Mouse (Mus musculus): ENCODE results near the gene C9. TPM values are rescaled to one million over a fixed set of nuclear protein-coding genes. Genes with fewer than 3 reads are reported as not detected.

The C9 gene
- polyA plus RNA-seq, 1 experiment from 2014 or later: 1.2 TPM

DNA sequence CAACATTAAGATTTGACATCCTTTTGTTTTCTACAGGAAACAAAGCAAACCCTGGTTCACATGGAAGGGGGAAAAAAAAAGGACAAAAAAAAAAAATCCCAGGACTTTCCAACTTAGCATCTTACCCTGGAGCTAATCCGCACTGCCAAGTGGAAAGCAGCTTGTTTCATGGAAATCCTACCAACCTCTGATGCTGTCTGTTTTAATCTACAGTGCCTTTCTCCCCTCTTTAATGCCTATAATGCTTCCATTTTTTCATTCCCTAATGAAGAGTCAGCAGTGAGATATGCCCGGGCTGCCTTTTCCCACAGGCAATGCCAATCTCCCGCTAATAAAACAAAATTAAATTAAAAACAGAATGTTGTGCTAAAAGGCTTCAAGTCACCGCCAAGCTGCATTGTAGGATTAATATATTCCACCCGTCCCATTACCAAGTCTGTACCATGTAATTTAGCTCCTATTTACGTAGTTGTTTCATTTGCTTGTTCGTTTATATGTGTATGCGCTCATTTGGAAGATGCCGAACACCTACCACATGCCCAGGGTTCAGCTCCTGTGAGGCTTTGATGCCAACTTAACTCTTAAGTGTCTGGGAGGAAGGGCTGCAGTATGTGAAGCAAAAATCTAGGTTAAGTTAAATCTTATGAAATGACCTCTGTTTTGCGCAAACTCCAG lies 53.4 kb downstream of the C9 start:
- no peaks in the 10 kb centered on the region for H3K36me3 ChIP-seq (ENCODE audit: control insufficient read depth, insufficient read depth, low read length)
- no peak overlapping the region for H3K4me2 ChIP-seq (ENCODE audit: low read length)
- H3K27me3 ChIP-seq (replicated peaks; ENCODE audit: control insufficient read depth, insufficient read depth, low read length): no peaks in the 10 kb centered on the region
- DNase-seq (ENCODE audit: low spot score) (no peak), ATAC-seq (replicated peaks; ENCODE audit: low FRiP score, low TSS enrichment, low read depth) (no peak)
- no peaks in the 10 kb centered on the region for H3K4me1 ChIP-seq (replicated peaks; ENCODE audit: control insufficient read depth, insufficient read depth, low read length)
- H3K4me3 ChIP-seq (ENCODE audit: low read depth, low read length): no peak overlapping the region
- H3K9ac ChIP-seq (ENCODE audit: low read length): no peak overlapping the region
- no peak overlapping the region for H3K27ac ChIP-seq (ENCODE audit: low read depth)
- WGBS: 87% methylated on average over 10 of the region's 10 CpGs
- H3K9me3 ChIP-seq (ENCODE audit: control insufficient read depth, low read length): no peaks in the 10 kb centered on the region

DNA sequence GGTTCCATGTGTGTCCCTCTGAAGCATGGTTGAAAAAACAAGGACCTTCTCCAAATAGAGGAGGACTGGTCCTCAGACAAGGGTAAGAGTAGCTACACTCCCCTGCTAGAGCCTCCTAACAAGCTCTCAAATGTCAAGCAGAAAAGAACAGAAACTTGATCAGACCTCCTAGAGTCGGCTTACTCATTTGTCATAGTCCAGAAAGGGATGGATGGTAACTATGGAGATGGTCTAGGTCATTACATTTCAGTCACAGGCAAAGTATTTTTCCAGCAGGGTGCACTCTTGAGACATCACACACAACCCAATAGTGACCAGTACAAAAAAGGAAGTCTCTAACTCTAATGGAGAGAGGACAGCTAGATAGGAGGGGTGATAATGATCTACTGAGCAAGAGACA lies 55.7 kb downstream of the C9 start:
- Histone ChIP-seq H3K9me3 (ENCODE audit: control insufficient read depth, low read length) (no peaks in the 10 kb centered on the region), H3K27ac (ENCODE audit: low read depth) (no peak overlapping the region), H3K36me3 (ENCODE audit: control insufficient read depth, insufficient read depth, low read length) (no peaks in the 10 kb centered on the region), H3K4me2 (ENCODE audit: low read length) (no peak overlapping the region), H3K4me3 (ENCODE audit: low read depth, low read length) (no peak overlapping the region), H3K27me3 (replicated peaks; ENCODE audit: control insufficient read depth, insufficient read depth, low read length) (no peaks in the 10 kb centered on the region), H3K4me1 (replicated peaks; ENCODE audit: control insufficient read depth, insufficient read depth, low read length) (no peaks in the 10 kb centered on the region), H3K9ac (ENCODE audit: low read length) (no peak overlapping the region)
- 50% methylated on average over 1 of the region's 1 CpGs for WGBS
- ATAC-seq (replicated peaks; ENCODE audit: low FRiP score, low TSS enrichment, low read depth): no peak
- no peak for DNase-seq (ENCODE audit: low spot score)

DNA sequence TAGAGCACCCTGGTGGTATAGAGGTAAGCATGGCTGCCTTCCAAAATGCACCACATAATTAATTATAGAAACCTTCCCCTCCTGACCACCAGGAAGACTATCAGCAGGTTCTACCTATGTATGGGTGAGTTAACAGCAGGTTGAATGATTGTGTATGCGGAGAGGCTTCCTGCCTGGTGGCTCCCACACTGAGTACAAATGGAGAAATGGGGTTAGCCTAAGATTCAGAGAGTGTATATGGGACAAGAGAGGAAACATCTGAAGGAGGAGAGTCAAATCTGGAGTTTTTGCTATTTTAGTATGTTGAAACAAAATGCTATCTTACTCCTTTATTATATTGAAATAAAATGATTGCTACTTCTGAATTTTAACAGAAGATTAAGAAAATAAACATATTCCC lies 72.4 kb downstream of the C9 start:
- ATAC-seq (replicated peaks; ENCODE audit: low FRiP score, low TSS enrichment, low read depth) (no peak), DNase-seq (ENCODE audit: low spot score) (no peak)
- no peaks in the 10 kb centered on the region for H3K4me1 ChIP-seq (replicated peaks; ENCODE audit: control insufficient read depth, insufficient read depth, low read length)
- H3K4me3 ChIP-seq (ENCODE audit: low read depth, low read length): no peak overlapping the region
- H3K9ac ChIP-seq (ENCODE audit: low read length): no peak overlapping the region
- 93% methylated on average over 1 of the region's 1 CpGs for WGBS
- H3K4me2 ChIP-seq (ENCODE audit: low read length): no peak overlapping the region
- H3K27me3 ChIP-seq (replicated peaks; ENCODE audit: control insufficient read depth, insufficient read depth, low read length): no peaks in the 10 kb centered on the region
- no peaks in the 10 kb centered on the region for H3K36me3 ChIP-seq (ENCODE audit: control insufficient read depth, insufficient read depth, low read length)
- H3K9me3 ChIP-seq (ENCODE audit: control insufficient read depth, low read length): no peaks in the 10 kb centered on the region
- no peak overlapping the region for H3K27ac ChIP-seq (ENCODE audit: low read depth)

DNA sequence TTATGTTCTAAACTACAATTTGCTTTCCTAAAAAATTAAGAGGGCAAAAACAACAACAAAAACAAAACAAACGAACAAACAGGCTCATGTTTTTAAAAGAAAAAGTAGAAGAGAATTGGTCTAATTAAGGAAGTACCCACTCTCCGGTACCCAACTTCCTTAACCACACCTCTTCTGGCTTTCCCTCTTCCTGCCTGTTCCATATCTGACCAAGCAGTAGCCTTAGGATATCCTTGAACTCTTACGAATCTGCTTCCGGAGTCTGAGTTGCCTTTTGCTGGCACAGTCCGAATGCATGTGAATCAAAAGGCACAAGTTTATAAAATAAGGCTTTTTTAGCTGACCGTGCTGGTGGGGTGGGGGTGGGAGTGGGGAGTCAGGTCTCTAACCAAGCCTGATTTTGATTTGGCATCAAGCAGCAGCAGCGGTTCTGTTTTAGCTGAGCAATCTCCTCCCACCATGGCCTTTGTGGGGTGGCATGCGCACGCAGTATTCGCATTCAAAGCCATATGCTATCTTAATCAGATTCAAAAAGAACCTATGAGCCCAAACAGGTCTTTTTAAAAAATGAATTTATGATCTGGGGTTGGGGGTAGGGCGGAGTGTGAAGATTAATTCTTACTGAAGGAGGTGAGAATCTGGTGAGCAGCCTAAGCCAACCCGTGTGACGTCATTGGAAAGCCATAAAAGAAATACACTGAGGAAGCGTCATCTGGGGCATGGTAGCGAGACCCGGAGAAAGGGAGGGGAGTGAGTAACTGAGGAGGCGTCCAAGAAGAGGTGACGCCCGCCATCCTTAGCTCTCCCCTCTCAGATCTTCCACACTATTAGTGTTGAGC lies 74.5 kb downstream of the C9 start:
- Histone ChIP-seq H3K4me3 (ENCODE audit: low read depth, low read length) (no peak overlapping the region), H3K27me3 (replicated peaks; ENCODE audit: control insufficient read depth, insufficient read depth, low read length) (no peaks in the 10 kb centered on the region), H3K9me3 (ENCODE audit: control insufficient read depth, low read length) (no peaks in the 10 kb centered on the region), H3K36me3 (ENCODE audit: control insufficient read depth, insufficient read depth, low read length) (no peaks in the 10 kb centered on the region), H3K9ac (ENCODE audit: low read length) (no peak overlapping the region), H3K4me1 (replicated peaks; ENCODE audit: control insufficient read depth, insufficient read depth, low read length) (no peaks in the 10 kb centered on the region), H3K27ac (ENCODE audit: low read depth) (no peak overlapping the region), H3K4me2 (ENCODE audit: low read length) (no peak overlapping the region)
- 86% methylated on average over 19 of the region's 19 CpGs for WGBS
- DNase-seq (ENCODE audit: low spot score) (no peak), ATAC-seq (replicated peaks; ENCODE audit: low FRiP score, low TSS enrichment, low read depth) (no peak)

DNA sequence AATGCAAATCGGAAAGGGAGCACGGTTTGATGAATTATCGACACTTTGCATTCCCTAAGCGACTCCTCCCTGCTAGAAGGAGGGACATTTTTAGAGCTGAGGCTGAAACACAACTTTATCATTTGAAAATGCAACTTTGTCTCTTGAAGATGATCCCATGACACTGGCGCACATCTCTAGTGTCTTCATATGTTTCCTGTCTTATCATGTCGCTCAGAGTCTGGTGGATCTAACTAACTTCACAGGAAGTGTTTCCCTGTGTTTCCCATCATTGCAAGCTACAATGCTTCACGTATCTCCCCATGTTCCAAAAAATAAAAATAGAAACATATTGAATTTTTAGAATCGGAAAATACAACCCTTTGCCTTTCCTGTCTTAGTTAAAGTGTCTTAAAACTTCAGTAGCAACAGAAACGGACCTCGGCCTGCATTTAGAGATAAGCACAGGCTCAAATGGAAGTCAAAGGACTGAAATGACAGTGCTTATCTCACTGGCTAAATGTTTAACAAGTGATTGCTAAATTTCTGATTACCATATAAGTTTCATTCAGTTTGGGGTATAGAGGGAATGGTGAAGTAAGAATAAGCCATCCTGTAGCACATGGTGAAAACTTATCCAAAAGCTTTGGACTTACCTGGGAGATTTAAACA lies 75.5 kb downstream of the C9 start:
- WGBS: 67% methylated on average over 10 of the region's 10 CpGs

DNA sequence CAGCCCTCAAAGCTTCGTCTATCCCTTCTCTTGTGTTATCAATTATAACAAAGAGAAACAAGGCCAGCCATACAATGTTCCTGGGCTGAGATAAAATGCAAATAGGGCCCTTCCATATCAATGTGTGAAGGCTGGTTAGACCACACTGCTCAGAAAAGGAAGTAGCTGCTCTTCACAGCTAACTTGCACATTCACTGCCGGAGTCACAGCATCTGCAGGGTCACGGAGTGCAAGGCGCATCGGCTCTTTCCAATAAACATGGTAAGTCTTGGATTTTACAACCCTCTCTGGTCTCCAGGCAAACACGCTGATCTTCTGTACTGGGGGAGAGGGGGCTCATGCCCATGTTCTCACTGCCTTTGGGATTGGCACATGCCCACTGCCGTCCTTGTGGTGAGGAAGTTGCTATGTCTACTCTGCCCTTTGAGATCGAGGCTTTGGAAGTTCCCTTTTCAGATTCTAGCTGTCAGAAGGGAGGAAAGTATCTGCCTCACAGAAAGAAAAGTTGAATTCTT lies 77.6 kb downstream of the C9 start, which contains the start of gene Fyb:
Gene Fyb, plus strand, starts transcription at position 201 of the 515 bp plus-strand sequence.
- Histone ChIP-seq H3K27me3 (replicated peaks; ENCODE audit: control insufficient read depth, insufficient read depth, low read length) (no peaks in the 10 kb centered on the region), H3K9me3 (ENCODE audit: control insufficient read depth, low read length) (no peaks in the 10 kb centered on the region), H3K4me1 (replicated peaks; ENCODE audit: control insufficient read depth, insufficient read depth, low read length) (no peaks in the 10 kb centered on the region), H3K9ac (ENCODE audit: low read length) (no peak within 1 kb of the TSS), H3K36me3 (ENCODE audit: control insufficient read depth, insufficient read depth, low read length) (no peaks in the 10 kb centered on the region), H3K4me2 (ENCODE audit: low read length) (no peak within 1 kb of the TSS), H3K4me3 (ENCODE audit: low read depth, low read length) (no peak within 1 kb of the TSS), H3K27ac (ENCODE audit: low read depth) (no peak within 1 kb of the TSS)
- WGBS: 61% methylated on average over 8 of the region's 8 CpGs
- ATAC-seq (replicated peaks; ENCODE audit: low FRiP score, low TSS enrichment, low read depth) (no peak), DNase-seq (ENCODE audit: low spot score) (no peak)

More for the DNA sequence above, 75.5 kb downstream of the C9 start:
- Histone ChIP-seq H3K9ac (ENCODE audit: low read length) (no peak overlapping the region), H3K27ac (ENCODE audit: low read depth) (no peak overlapping the region), H3K9me3 (ENCODE audit: control insufficient read depth, low read length) (no peaks in the 10 kb centered on the region), H3K4me2 (ENCODE audit: low read length) (no peak overlapping the region), H3K4me3 (ENCODE audit: low read depth, low read length) (no peak overlapping the region), H3K36me3 (ENCODE audit: control insufficient read depth, insufficient read depth, low read length) (no peaks in the 10 kb centered on the region), H3K27me3 (replicated peaks; ENCODE audit: control insufficient read depth, insufficient read depth, low read length) (no peaks in the 10 kb centered on the region), H3K4me1 (replicated peaks; ENCODE audit: control insufficient read depth, insufficient read depth, low read length) (no peaks in the 10 kb centered on the region)
- DNase-seq (ENCODE audit: low spot score) (no peak), ATAC-seq (replicated peaks; ENCODE audit: low FRiP score, low TSS enrichment, low read depth) (no peak)

DNA sequence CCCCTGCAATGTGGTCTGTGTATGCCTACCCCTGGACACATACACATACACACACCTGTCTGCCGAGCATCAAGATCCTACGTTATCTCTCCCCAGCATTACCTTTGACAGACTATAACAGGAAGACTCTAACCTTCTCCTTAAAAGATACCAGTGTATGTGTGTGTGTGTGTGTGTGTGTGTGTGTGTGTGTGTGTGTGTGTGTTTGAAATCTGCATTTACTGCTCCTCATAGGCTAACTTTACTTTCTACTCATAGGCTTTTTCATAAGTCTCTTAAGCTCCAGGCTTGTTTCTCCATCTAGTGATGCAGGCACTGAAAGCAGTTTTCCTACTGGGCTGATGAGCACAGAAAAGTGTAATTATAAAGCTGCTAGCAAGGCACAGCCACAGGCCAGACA lies 79.7 kb downstream of the C9 start:
- no peak overlapping the region for H3K4me3 ChIP-seq (ENCODE audit: low read depth, low read length)
- H3K27me3 ChIP-seq (replicated peaks; ENCODE audit: control insufficient read depth, insufficient read depth, low read length): no peaks in the 10 kb centered on the region
- no peak for DNase-seq (ENCODE audit: low spot score)
- H3K36me3 ChIP-seq (ENCODE audit: control insufficient read depth, insufficient read depth, low read length): no peaks in the 10 kb centered on the region
- no peaks in the 10 kb centered on the region for H3K4me1 ChIP-seq (replicated peaks; ENCODE audit: control insufficient read depth, insufficient read depth, low read length)
- ATAC-seq (replicated peaks; ENCODE audit: low FRiP score, low TSS enrichment, low read depth): no peak
- H3K9ac ChIP-seq (ENCODE audit: low read length): no peak overlapping the region
- 83% methylated on average over 2 of the region's 2 CpGs for WGBS
- H3K9me3 ChIP-seq (ENCODE audit: control insufficient read depth, low read length): no peaks in the 10 kb centered on the region
- H3K4me2 ChIP-seq (ENCODE audit: low read length): no peak overlapping the region
- H3K27ac ChIP-seq (ENCODE audit: low read depth): no peak overlapping the region

DNA sequence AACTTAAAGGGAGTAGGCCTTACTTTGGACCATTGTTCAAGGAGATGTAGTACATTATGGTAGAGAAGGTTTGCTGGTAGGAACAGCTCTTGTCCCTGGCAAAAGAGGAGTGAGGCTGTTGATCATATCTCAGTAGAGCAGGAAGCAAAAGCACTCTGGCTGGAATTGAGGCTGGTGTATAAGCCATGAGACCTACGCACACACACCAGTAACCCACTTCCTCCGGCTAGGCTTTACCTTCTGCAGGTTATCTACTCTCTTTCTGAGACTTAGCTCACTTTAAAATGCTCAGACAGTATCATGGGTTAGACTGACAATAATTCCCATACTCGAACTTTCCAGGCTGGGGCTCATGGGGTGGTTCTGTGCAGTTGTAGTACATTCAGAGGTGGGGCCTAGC lies 80.3 kb downstream of the C9 start:
- DNase-seq (ENCODE audit: low spot score): no peak
- Histone ChIP-seq H3K36me3 (ENCODE audit: control insufficient read depth, insufficient read depth, low read length) (no peaks in the 10 kb centered on the region), H3K27ac (ENCODE audit: low read depth) (no peak overlapping the region), H3K9ac (ENCODE audit: low read length) (no peak overlapping the region), H3K4me2 (ENCODE audit: low read length) (no peak overlapping the region), H3K4me1 (replicated peaks; ENCODE audit: control insufficient read depth, insufficient read depth, low read length) (no peaks in the 10 kb centered on the region), H3K27me3 (replicated peaks; ENCODE audit: control insufficient read depth, insufficient read depth, low read length) (no peaks in the 10 kb centered on the region), H3K9me3 (ENCODE audit: control insufficient read depth, low read length) (no peaks in the 10 kb centered on the region), H3K4me3 (ENCODE audit: low read depth, low read length) (no peak overlapping the region)
- no peak for ATAC-seq (replicated peaks; ENCODE audit: low FRiP score, low TSS enrichment, low read depth)
- 89% methylated on average over 3 of the region's 3 CpGs for WGBS

All from intestine, embryonic 14.5 days (tissue).